Mouse (Mus musculus): ENCODE data around the gene Cdyl2.

DNA sequence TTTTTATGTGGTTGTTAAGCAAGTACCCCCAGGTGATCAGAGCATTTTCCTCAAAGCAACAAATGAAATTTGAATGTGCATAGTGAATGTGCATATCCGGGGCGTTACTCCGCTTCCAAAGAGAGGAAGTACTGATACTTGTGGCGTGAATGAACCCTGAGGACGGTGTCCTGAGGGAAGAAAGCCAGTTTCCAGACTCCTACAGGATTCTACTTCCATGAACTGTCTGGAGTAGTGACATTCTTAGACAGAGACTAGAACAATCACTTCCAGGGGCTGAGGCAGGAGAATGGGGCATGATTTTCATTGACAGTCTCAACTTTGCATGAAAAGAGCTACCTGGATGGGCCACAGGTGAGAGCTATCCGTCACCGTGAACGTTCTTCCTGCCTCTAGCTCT, 59.3 kb downstream of the Cdyl2 start:
- TF ChIP-seq ZNF384 (IDR thresholded peaks at IDR 0.05; ENCODE audit: low read depth, low read length) (no peak), MEF2A (IDR thresholded peaks at IDR 0.05; ENCODE audit: extremely low read depth, insufficient replicate concordance, low read depth, low read length, poor library complexity, severe bottlenecking) (no peak), EP300 (IDR thresholded peaks at IDR 0.05; ENCODE audit: low read depth in 1 of 2, low read length in 2 of 2) (no peak), MYB (IDR thresholded peaks at IDR 0.05; ENCODE audit: low read depth, low read length) (no peak), POLR2A (IDR thresholded peaks at IDR 0.05; ENCODE audit: control insufficient read depth in 1 of 2, insufficient read depth in 1 of 2, low read depth in 1 of 2, low read length in 2 of 2, poor library complexity in 1 of 2) (no peak)

All from MEL (cell line).